15 mouse cellular contexts compared by ENCODE assay signal in genomic region chr3:37146406-37146805, GRCm38 (mm10). TPM values are rescaled to one million over a fixed set of nuclear protein-coding genes. Genes with fewer than 3 reads are reported as not detected.
DNase-seq lines count a peak whose midpoint lies in the region; ATAC-seq and TF ChIP-seq lines count a peak whose summit lies in the region.
"Had no signal": no experiment of that assay in that cellular context is flagged by ENCODE, and none has a peak within 500 bp of the region (broad histone marks: within the 10 kb centered on the region; RNA-seq: fewer than 3 reads in every experiment).

No protein-coding gene starts in this region.

- no peak for TF ChIP-seq CTCF in liver, postnatal 0 days (IDR thresholded peaks at IDR 0.05; ENCODE audit: low read depth)

- H3K4me3 ChIP-seq in liver, postnatal 0 days (ENCODE audit: low read depth, low read length): no peak overlapping the region
- no peak overlapping the region for H3K4me3 ChIP-seq in forebrain, embryonic 15.5 days
- H3K4me3 ChIP-seq: heart, adult 2 months had no signal

- H3K9ac ChIP-seq in liver, postnatal 0 days (replicated peaks): no peak overlapping the region
- no peak overlapping the region for H3K9ac ChIP-seq in forebrain, embryonic 15.5 days (replicated peaks)

- no peak overlapping the region for H3K27ac ChIP-seq in liver, postnatal 0 days (ENCODE audit: low read depth)
- no peak overlapping the region for H3K27ac ChIP-seq in forebrain, embryonic 15.5 days (replicated peaks)
- H3K27ac ChIP-seq: heart, adult 2 months had no signal

- no peaks in the 10 kb centered on the region for H3K9me3 ChIP-seq in liver, postnatal 0 days (ENCODE audit: low read length)
- no peaks in the 10 kb centered on the region for H3K9me3 ChIP-seq in forebrain, embryonic 15.5 days

- H3K4me2 ChIP-seq in liver, postnatal 0 days (ENCODE audit: low read depth, low read length): no peak overlapping the region
- H3K4me2 ChIP-seq in forebrain, embryonic 15.5 days (replicated peaks): no peak overlapping the region

- 0 out of 2 replicates have a peak, but pooled peaks cover 4% of the 10 kb centered on the region for H3K4me1 ChIP-seq in liver, postnatal 0 days (ENCODE audit: insufficient read depth)
- no peaks in the 10 kb centered on the region for H3K4me1 ChIP-seq in forebrain, embryonic 15.5 days

- peak; percentile 47; the same call in 1 of the 2 replicates for ATAC-seq in liver, postnatal 0 days
- no peak for ATAC-seq in forebrain, embryonic 15.5 days (replicated peaks)

- no peaks in the 10 kb centered on the region for H3K27me3 ChIP-seq in liver, postnatal 0 days (ENCODE audit: insufficient read depth, low read length)
- H3K27me3 ChIP-seq in forebrain, embryonic 15.5 days: no peaks in the 10 kb centered on the region

- no peaks in the 10 kb centered on the region for H3K36me3 ChIP-seq in liver, postnatal 0 days (replicated peaks; ENCODE audit: insufficient read depth, low read length)
- no peaks in the 10 kb centered on the region for H3K36me3 ChIP-seq in forebrain, embryonic 15.5 days

- DNase-seq in adrenal gland, postnatal 14 days: peak; percentile 57
- no peak for DNase-seq in adrenal gland, postnatal 4 days (ENCODE audit: low spot score in 2 of 2)
- DNase-seq in liver, postnatal 0 days: peak; percentile 44
- DNase-seq in liver: no peak
- DNase-seq in kidney, adult 18-20 months: peak; percentile 36
- DNase-seq in kidney, postnatal 4 days: peak; percentile 39 to 54
- DNase-seq in T-cell, adult 2 months (ENCODE audit: low spot score): no peak
- DNase-seq: cerebellum, adult 2 months; layer of hippocampus, adult 9-11 months; lung, postnatal 36 days; midbrain, embryonic 14.5 days had no signal

- no peak for TF ChIP-seq EP300 in liver, postnatal 0 days (IDR thresholded peaks at IDR 0.05; ENCODE audit: low read depth)

- 9% methylated on average over 7 of the region's 8 CpGs for WGBS in liver, postnatal 0 days (ENCODE audit: insufficient replicate concordance)
- 34% methylated on average over 5 of the region's 8 CpGs for WGBS in forebrain, embryonic 15.5 days

RNA-seq across cellular contexts. Expression of gene Il2, which starts 20.6 kb away (rescaled TPM):
- total RNA-seq in adrenal gland, postnatal 14 days (2021): not detected in 2 replicates
- not detected for total RNA-seq in adrenal gland, postnatal 4 days (2021)
- polyA plus RNA-seq in liver, postnatal 0 days (2015; fragmentation: Nextera tagmentation; extraction: Ambion mirVana): 0.13 TPM in 1 of 2 replicates, not detected in the other
- polyA plus RNA-seq in forebrain, embryonic 15.5 days (2015; fragmentation: Nextera tagmentation; extraction: Ambion mirVana): 0.34 and 0.62 TPM in 2 replicates
- total RNA-seq: heart, adult 2 months had no signal
- polyA plus RNA-seq: heart, adult 2 months; spleen, adult 2 months; testis, adult 2 months had no signal

Comparison
In these comparisons a context has a peak if more than half of its experiments do, and no peak if none do; other contexts are left out.
1. DNase-seq: peak in adrenal gland, postnatal 14 days (single experiment), liver, postnatal 0 days (single experiment), kidney, adult 18-20 months (single experiment) and kidney, postnatal 4 days (2 of 2); none in adrenal gland, postnatal 4 days (0 of 2), liver (single experiment) and T-cell, adult 2 months (single experiment).